ENCODE assay signal across 7 mouse cellular contexts in genomic region chr7:55841445-55841844, GRCm38 (mm10). TPM values are rescaled to one million over a fixed set of nuclear protein-coding genes. Genes with fewer than 3 reads are reported as not detected.
DNase-seq lines count a peak whose midpoint lies in the region; ATAC-seq and TF ChIP-seq lines count a peak whose summit lies in the region.

Gene Cyfip1 (plus strand): TSS chr7:55841745.

- H3K27ac ChIP-seq in limb, embryonic 11.5 days (replicated peaks; ENCODE audit: low read depth, low read length) = peak within 1 kb of the TSS; percentile 90
- peak within 1 kb of the TSS; percentile 94 for H3K27ac ChIP-seq in neural tube, embryonic 15.5 days (replicated peaks)

- peak within 1 kb of the TSS; percentile 79 for H3K4me2 ChIP-seq in limb, embryonic 11.5 days (ENCODE audit: low read depth, severe bottlenecking)
- H3K4me2 ChIP-seq in neural tube, embryonic 15.5 days = peak within 1 kb of the TSS; percentile 71

- H3K4me1 ChIP-seq in limb, embryonic 11.5 days (ENCODE audit: control insufficient read depth, insufficient read depth, low read length) = no peaks in the 10 kb centered on the region
- H3K4me1 ChIP-seq in neural tube, embryonic 15.5 days = peaks cover 16% of the 10 kb centered on the region

- peaks cover 44% of the 10 kb centered on the region for H3K79me2 ChIP-seq in C2C12 (ENCODE audit: control insufficient read depth, insufficient read depth)

- H3K9me3 ChIP-seq in limb, embryonic 11.5 days (ENCODE audit: control insufficient read depth, low read length) = no peaks in the 10 kb centered on the region
- H3K9me3 ChIP-seq in neural tube, embryonic 15.5 days (replicated peaks) = no peaks in the 10 kb centered on the region

- H3K4me3 ChIP-seq in C2C12 (ENCODE audit: insufficient read depth, poor library complexity, severe bottlenecking) = peak within 1 kb of the TSS; percentile 78
- peak within 1 kb of the TSS; percentile 83 for H3K4me3 ChIP-seq in limb, embryonic 11.5 days (ENCODE audit: low read depth, low read length)
- H3K4me3 ChIP-seq in neural tube, embryonic 15.5 days (replicated peaks) = peak within 1 kb of the TSS; percentile 91

- no peak for ATAC-seq in CD4-positive, CD25-positive, alpha-beta regulatory T cell, adult 4 months
- ATAC-seq in erythroblast, adult 5-6 weeks (replicated peaks; ENCODE audit: low FRiP score, poor library complexity, severe bottlenecking) = no peak
- ATAC-seq in limb, embryonic 11.5 days (ENCODE audit: insufficient number of reproducible peaks, low FRiP score, low TSS enrichment, low read depth) = peak; percentile 22; the same call in 1 of the 2 replicates
- ATAC-seq in neural tube, embryonic 15.5 days (ENCODE audit: low FRiP score) = peak; percentile 14; the same call in 1 of the 2 replicates

- 48% methylated on average over 7 of the region's 7 CpGs for WGBS in limb, embryonic 11.5 days
- 55% methylated on average over 7 of the region's 7 CpGs for WGBS in neural tube, embryonic 15.5 days

- no peaks in the 10 kb centered on the region for H3K36me3 ChIP-seq in C2C12 (ENCODE audit: control insufficient read depth, insufficient read depth)
- no peaks in the 10 kb centered on the region for H3K36me3 ChIP-seq in limb, embryonic 11.5 days (ENCODE audit: control insufficient read depth, insufficient read depth, low read length)
- no peaks in the 10 kb centered on the region for H3K36me3 ChIP-seq in neural tube, embryonic 15.5 days

- DNase-seq in heart, postnatal 10 days = no peak
- DNase-seq in limb, embryonic 11.5 days (ENCODE audit: low spot score) = no peak
- DNase-seq in B cell, adult 2 months = no peak

- TF ChIP-seq CTCF in C2C12 (IDR thresholded peaks at IDR 0.05; ENCODE audit: control insufficient read depth, insufficient read depth, insufficient read length) = no peak

- H3ac ChIP-seq in C2C12 (ENCODE audit: control insufficient read depth, insufficient read length, low read depth) = peak within 1 kb of the TSS; percentile 94

- intact Hi-C loops in heart, postnatal 10 days (cut with DNase I) = loop anchor here (5.0 kb wide), 1 partner anchor 36 kb away; no protein-coding TSS in a partner anchor

- peaks cover 37% of the 10 kb centered on the region for H3K79me3 ChIP-seq in C2C12 (ENCODE audit: low read depth)

- no peaks in the 10 kb centered on the region for H3K27me3 ChIP-seq in C2C12 (ENCODE audit: control insufficient read depth, insufficient read depth, insufficient read length)
- H3K27me3 ChIP-seq in limb, embryonic 11.5 days (ENCODE audit: control insufficient read depth, insufficient read depth, low read length) = no peaks in the 10 kb centered on the region
- no peaks in the 10 kb centered on the region for H3K27me3 ChIP-seq in neural tube, embryonic 15.5 days (replicated peaks)

- peak within 1 kb of the TSS; percentile 92 for H3K9ac ChIP-seq in limb, embryonic 11.5 days (ENCODE audit: low read length)
- peak within 1 kb of the TSS; percentile 97 for H3K9ac ChIP-seq in neural tube, embryonic 15.5 days (replicated peaks)

TF ChIP-seq in C2C12, 6 proteins besides CTCF, POLR2A, EP300 and RAD21:
- no peak for TF ChIP-seq FOSL1 (IDR thresholded peaks at IDR 0.05; ENCODE audit: insufficient read depth, low read length, poor library complexity, severe bottlenecking)
TF ChIP-seq in C2C12: peak in this region for 0.

RNA-seq across cellular contexts. Expression of gene Cyfip1, which starts in this region (rescaled TPM):
- 47.9 TPM for polyA plus RNA-seq in C2C12 (2012; fragmentation: generic; extraction: Trizol)
- 100 to 1,000 TPM in 1 of 2 experiments, 10 to 100 TPM in 1; 69.2 to 104 TPM for polyA plus RNA-seq in CD4-positive, CD25-positive, alpha-beta regulatory T cell, adult 4 months (2017; shearing (Covaris generic))
- 18.8 and 24.2 TPM in 2 replicates for total RNA-seq in erythroblast, adult 5-6 weeks (2015; ENCODE audit: low replicate concordance)
- total RNA-seq in erythroblast, adult 5-6 weeks (2017; ENCODE audit: low replicate concordance) = 11.0 and 13.8 TPM in 2 replicates
- total RNA-seq in heart, postnatal 10 days (2021) = 10 to 100 TPM; 57.4 to 60.7 TPM
- 118 and 120 TPM in 2 replicates for polyA plus RNA-seq in limb, embryonic 11.5 days (2014; fragmentation: Nextera tagmentation; extraction: Ambion mirVana)
- 39.0 and 51.2 TPM in 2 replicates for polyA plus RNA-seq in neural tube, embryonic 15.5 days (2015; fragmentation: Nextera tagmentation; extraction: Ambion mirVana)

Comparison
In these comparisons a context has a peak if more than half of its experiments do, and no peak if none do; other contexts are left out.
1. ATAC-seq: peak in limb, embryonic 11.5 days (single experiment) and neural tube, embryonic 15.5 days (single experiment); none in CD4-positive, CD25-positive, alpha-beta regulatory T cell, adult 4 months (single experiment) and erythroblast, adult 5-6 weeks (single experiment).
2. Peak in every context shown above with its lines, with median percentiles within 50 percentile points of each other: H3K4me3 ChIP-seq.